Mouse (Mus musculus) MEL (cell line): ENCODE measurements around the gene Nr3c2. TPM values are rescaled to one million over a fixed set of nuclear protein-coding genes. Genes with fewer than 3 reads are reported as not detected.

Experiments
- DNase-seq: peaks from one replicate; pipeline ENCODE4 v3.0.0; 2011; ENCODE audit warnings: low read depth, low spot score
- H3K27ac ChIP-seq: 2 replicates; pipeline ENCODE4 v1.5.1; 2012; ENCODE audit warnings: low read depth, mild to moderate bottlenecking, control low read depth, low read length, moderate library complexity; ENCODE audit not compliant: control insufficient read depth
- H3K27me3 ChIP-seq, 2 experiments: fragments of 150-350 bp in 1 of 2; sonication (generic) in 1 of 2; 2 replicates each; pipeline ENCODE4 v1.6.1; 2012; ENCODE audit warnings: low read length in 2 of 2, mild to moderate bottlenecking in 2 of 2, improper control_type of control experiment in 1 of 2, moderate library complexity in 1 of 2; ENCODE audit not compliant: insufficient read depth in 2 of 2, control insufficient read depth in 1 of 2
- H3K36me3 ChIP-seq, 2 experiments: 2 replicates each; pipeline ENCODE4 v1.6.1; 2012 to 2014; ENCODE audit warnings: low read length in 2 of 2, improper control_type of control experiment in 1 of 2, inconsistent platforms in 1 of 2, mild to moderate bottlenecking in 1 of 2; ENCODE audit not compliant: insufficient read depth in 2 of 2, control insufficient read depth in 1 of 2
- H3K4me1 ChIP-seq, 2 experiments: fragments of 150-350 bp in 1 of 2; sonication (generic) in 1 of 2; 2 replicates each; pipeline ENCODE4 v1.6.1; 2012; ENCODE audit warnings: low read length in 2 of 2, improper control_type of control experiment in 1 of 2, mild to moderate bottlenecking in 1 of 2; ENCODE audit not compliant: insufficient read depth in 2 of 2, control insufficient read depth in 1 of 2
- H3K4me3 ChIP-seq, 2 experiments: fragments of 150-350 bp in 1 of 2; sonication (generic) in 1 of 2; 2 replicates each; pipeline ENCODE4 v1.5.1; 2012; ENCODE audit warnings: low read depth in 2 of 2, low read length in 2 of 2, mild to moderate bottlenecking in 2 of 2, moderate library complexity in 2 of 2, control low read depth in 1 of 2, improper control_type of control experiment in 1 of 2; ENCODE audit not compliant: control insufficient read depth in 1 of 2, insufficient read depth in 1 of 2
- H3K79me2 ChIP-seq: 2 replicates; pipeline ENCODE4 v1.6.1; 2012; ENCODE audit warnings: mild to moderate bottlenecking, low read length, moderate library complexity; ENCODE audit not compliant: control insufficient read depth, poor library complexity, insufficient read depth
- H3K9ac ChIP-seq: 2 replicates; pipeline ENCODE4 v1.6.1; 2012; ENCODE audit warnings: low read depth, mild to moderate bottlenecking, control low read depth, low read length, moderate library complexity; ENCODE audit not compliant: control insufficient read depth, poor library complexity, severe bottlenecking
- H3K9me3 ChIP-seq: fragments of 150-350 bp; sonication (generic); replicated peaks from 2 replicates; pipeline ENCODE4 v1.6.1; 2012; ENCODE audit warnings: mild to moderate bottlenecking, low read length, improper control_type of control experiment, moderate library complexity; ENCODE audit not compliant: insufficient read depth
- BHLHE40 ChIP-seq: IDR thresholded peaks from 2 replicates; pipeline ENCODE4 v1.6.1; 2012; ENCODE audit warnings: low read depth, mild to moderate bottlenecking, inconsistent platforms, low read length, improper control_type of control experiment, borderline replicate concordance
- CHD1 ChIP-seq: IDR thresholded peaks from 2 replicates; pipeline ENCODE4 v1.6.1; 2012; ENCODE audit warnings: low read depth, mild to moderate bottlenecking, inconsistent platforms, low read length, improper control_type of control experiment
- CHD2 ChIP-seq: IDR thresholded peaks from 2 replicates; pipeline ENCODE4 v1.6.1; 2011; ENCODE audit warnings: low read length, improper control_type of control experiment
- CTCF ChIP-seq, 3 experiments: IDR thresholded peaks in 2 of 3; conservative IDR thresholded peaks in 1 of 3; 2 replicates each; pipeline ENCODE4 v1.5.1; 2011 to 2012; ENCODE audit warnings: low read length in 3 of 3, low read depth in 2 of 3, mild to moderate bottlenecking in 2 of 3, improper control_type of control experiment in 1 of 3, inconsistent platforms in 1 of 3, mixed read lengths in 1 of 3, moderate library complexity in 1 of 3; ENCODE audit not compliant: control insufficient read depth in 1 of 3, insufficient read depth in 1 of 3, poor library complexity in 1 of 3, severe bottlenecking in 1 of 3
- E2F4 ChIP-seq: IDR thresholded peaks from 2 replicates; pipeline ENCODE4 v1.6.1; 2011; ENCODE audit warnings: low read depth, low read length, improper control_type of control experiment, borderline replicate concordance
- EP300 ChIP-seq, 2 experiments: IDR thresholded peaks; 2 replicates each; pipeline ENCODE4 v1.6.1; 2011; ENCODE audit warnings: improper control_type of control experiment in 2 of 2, low read length in 2 of 2, low read depth in 1 of 2, mild to moderate bottlenecking in 1 of 2
- ETS1 ChIP-seq: IDR thresholded peaks from 2 replicates; pipeline ENCODE4 v1.6.1; 2012; ENCODE audit warnings: low read depth, mild to moderate bottlenecking, inconsistent platforms, low read length, improper control_type of control experiment, moderate library complexity
- HCFC1 ChIP-seq: IDR thresholded peaks from 2 replicates; pipeline ENCODE4 v1.6.1; 2012; ENCODE audit warnings: low read depth, mild to moderate bottlenecking, inconsistent platforms, low read length, improper control_type of control experiment, moderate library complexity
- JUND ChIP-seq: IDR thresholded peaks from 2 replicates; pipeline ENCODE4 v1.6.1; 2011; ENCODE audit warnings: low read depth, mild to moderate bottlenecking, improper control_type of control experiment, low read length
- KAT2A ChIP-seq: conservative IDR thresholded peaks from 2 replicates; pipeline ENCODE4 v1.6.1; 2012; ENCODE audit warnings: low read depth, low read length, improper control_type of control experiment, inconsistent platforms
- MAX ChIP-seq: IDR thresholded peaks from 2 replicates; pipeline ENCODE4 v1.6.1; 2011; ENCODE audit warnings: low read length, improper control_type of control experiment
- MAZ ChIP-seq: IDR thresholded peaks from 2 replicates; pipeline ENCODE4 v1.6.1; 2012; ENCODE audit warnings: low read depth, mild to moderate bottlenecking, inconsistent platforms, low read length, improper control_type of control experiment
- MEF2A ChIP-seq: IDR thresholded peaks from 2 replicates; pipeline ENCODE4 v1.6.1; 2014; ENCODE audit warnings: low read depth, mild to moderate bottlenecking, inconsistent platforms, low read length, improper control_type of control experiment; ENCODE audit not compliant: poor library complexity, insufficient replicate concordance, severe bottlenecking; ENCODE audit errors: extremely low read depth
- MXI1 ChIP-seq: IDR thresholded peaks from 2 replicates; pipeline ENCODE4 v1.6.1; 2011; ENCODE audit warnings: mild to moderate bottlenecking, low read depth, low read length, improper control_type of control experiment
- MYB ChIP-seq: IDR thresholded peaks from 2 replicates; pipeline ENCODE4 v1.6.1; 2011; ENCODE audit warnings: mild to moderate bottlenecking, low read depth, low read length, improper control_type of control experiment
- NELFE ChIP-seq: IDR thresholded peaks from 2 replicates; pipeline ENCODE4 v1.6.1; 2011; ENCODE audit warnings: low read depth, low read length, improper control_type of control experiment
- POLR2A ChIP-seq, 2 experiments: IDR thresholded peaks; 2 replicates each; pipeline ENCODE4 v1.6.1; 2011 to 2012; ENCODE audit warnings: low read length in 2 of 2, mild to moderate bottlenecking in 2 of 2, control low read depth in 1 of 2, improper control_type of control experiment in 1 of 2, low read depth in 1 of 2, moderate library complexity in 1 of 2; ENCODE audit not compliant: control insufficient read depth in 1 of 2, insufficient read depth in 1 of 2, poor library complexity in 1 of 2
- POLR2AphosphoS5 ChIP-seq: IDR thresholded peaks from 2 replicates; pipeline ENCODE4 v1.6.1; 2012; ENCODE audit warnings: low read depth, borderline replicate concordance, mild to moderate bottlenecking, inconsistent platforms, low read length, moderate library complexity, mixed read lengths
- RCOR1 ChIP-seq: IDR thresholded peaks from 2 replicates; pipeline ENCODE4 v1.6.1; 2012; ENCODE audit warnings: low read depth, mild to moderate bottlenecking, inconsistent platforms, low read length, improper control_type of control experiment
- SMC3 ChIP-seq: IDR thresholded peaks from 2 replicates; pipeline ENCODE4 v1.6.1; 2011; ENCODE audit warnings: low read depth, low read length, improper control_type of control experiment
- TAL1 ChIP-seq: IDR thresholded peaks from 2 replicates; pipeline ENCODE4 v1.6.1; 2012; ENCODE audit warnings: mild to moderate bottlenecking, inconsistent platforms, low read length, moderate library complexity, mixed read lengths
- TBP ChIP-seq: IDR thresholded peaks from 2 replicates; pipeline ENCODE4 v1.8.0; 2011; ENCODE audit warnings: low read depth, low read length, improper control_type of control experiment
- TCF12 ChIP-seq: IDR thresholded peaks from 2 replicates; pipeline ENCODE4 v1.6.1; 2014; ENCODE audit warnings: low read depth, mild to moderate bottlenecking, inconsistent platforms, low read length, improper control_type of control experiment, moderate library complexity
- UBTF ChIP-seq: IDR thresholded peaks from 2 replicates; pipeline ENCODE4 v1.6.1; 2012; ENCODE audit warnings: low read depth, mild to moderate bottlenecking, inconsistent platforms, low read length, improper control_type of control experiment, moderate library complexity, borderline replicate concordance; ENCODE audit not compliant: insufficient read depth
- USF1 ChIP-seq: IDR thresholded peaks from 2 replicates; pipeline ENCODE4 v1.6.1; 2014; ENCODE audit warnings: low read depth, mild to moderate bottlenecking, inconsistent platforms, low read length, improper control_type of control experiment, moderate library complexity
- USF2 ChIP-seq, 2 experiments: IDR thresholded peaks; 2 replicates each; pipeline ENCODE4 v1.6.1; 2011 to 2012; ENCODE audit warnings: improper control_type of control experiment in 2 of 2, low read length in 2 of 2, borderline replicate concordance in 1 of 2, inconsistent platforms in 1 of 2, low read depth in 1 of 2, mild to moderate bottlenecking in 1 of 2; ENCODE audit not compliant: insufficient read depth in 1 of 2
- ZNF384 ChIP-seq: IDR thresholded peaks from 2 replicates; pipeline ENCODE4 v1.6.1; 2012; ENCODE audit warnings: low read depth, mild to moderate bottlenecking, inconsistent platforms, low read length, improper control_type of control experiment
- polyA plus RNA-seq, 2 experiments: library from polyadenylated mRNA; stranded (reverse) in 1 of 2; unstranded in 1 of 2; fragments of >175 nt in 1 of 2; fragments of >200 nt in 1 of 2; gene quantifications; 2 replicates each; pipeline versions ENCODE4 v1.2.1 to v1.2.4; 2012; ENCODE audit warnings: low replicate concordance in 2 of 2, low read depth in 1 of 2; ENCODE audit not compliant: insufficient read length in 2 of 2, insufficient read depth in 1 of 2, missing spikeins in 1 of 2
- total RNA-seq: library from RNA; depleted of rRNA; stranded (reverse); fragments of 300-350 nt; gene quantifications from 2 replicates; pipeline ENCODE4 v1.2.3, GENCODE M21; 2012

Nr3c2 gene
- total and polyA plus RNA-seq, 3 experiments: 1.0 to 1.5 TPM; not detected in 1

DNA sequence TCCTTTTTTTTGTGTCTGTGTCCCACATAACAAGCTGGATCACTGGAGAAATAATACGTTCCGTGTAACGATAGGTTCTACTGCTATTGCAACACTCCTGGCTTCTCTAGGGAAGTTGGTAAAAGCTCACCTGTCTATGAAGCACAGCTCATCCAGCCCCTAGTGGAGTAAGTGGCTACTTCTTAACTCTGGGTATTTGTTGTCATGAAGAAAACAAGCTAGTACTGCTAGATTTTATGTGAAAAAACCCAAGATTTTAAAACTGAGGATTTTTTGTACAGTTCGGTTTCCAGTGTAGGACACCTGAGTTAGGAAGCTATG lies 271.2 kb downstream of the Nr3c2 start:
- TF ChIP-seq TAL1: no peak
- no peak for TF ChIP-seq USF1
- TF ChIP-seq ZNF384: no peak
- TF ChIP-seq MAX: no peak
- TF ChIP-seq POLR2A (IDR thresholded peaks at IDR 0.05; ENCODE audit: control insufficient read depth in 1 of 2, insufficient read depth in 1 of 2, low read depth in 1 of 2, low read length in 2 of 2, poor library complexity in 1 of 2): no peak
- TF ChIP-seq POLR2AphosphoS5: no peak
- no peak for TF ChIP-seq HCFC1
- TF ChIP-seq JUND: no peak
- no peak for TF ChIP-seq UBTF
- no peak for TF ChIP-seq NELFE
- no peak for TF ChIP-seq USF2 (IDR thresholded peaks at IDR 0.05; ENCODE audit: borderline replicate concordance in 1 of 2, insufficient read depth in 1 of 2, low read depth in 1 of 2, low read length in 2 of 2)
- TF ChIP-seq SMC3: no peak
- no peak for TF ChIP-seq MAZ
- TF ChIP-seq BHLHE40: no peak
- TF ChIP-seq CHD2: no peak
- no peak for TF ChIP-seq MXI1
- no peak for TF ChIP-seq TBP
- TF ChIP-seq CHD1: no peak
- no peak for DNase-seq
- Histone ChIP-seq H3K27me3 (no peaks in the 10 kb centered on the region), H3K4me1 (0 out of 4 replicates have a peak, but pooled peaks cover 0 to 3% of the 10 kb centered on the region in 2 experiments), H3K4me3 (no peak overlapping the region), H3K79me2 (no peaks in the 10 kb centered on the region), H3K36me3 (no peaks in the 10 kb centered on the region), H3K9ac (no peak overlapping the region), H3K9me3 (no peaks in the 10 kb centered on the region), H3K27ac (no peak overlapping the region)

DNA sequence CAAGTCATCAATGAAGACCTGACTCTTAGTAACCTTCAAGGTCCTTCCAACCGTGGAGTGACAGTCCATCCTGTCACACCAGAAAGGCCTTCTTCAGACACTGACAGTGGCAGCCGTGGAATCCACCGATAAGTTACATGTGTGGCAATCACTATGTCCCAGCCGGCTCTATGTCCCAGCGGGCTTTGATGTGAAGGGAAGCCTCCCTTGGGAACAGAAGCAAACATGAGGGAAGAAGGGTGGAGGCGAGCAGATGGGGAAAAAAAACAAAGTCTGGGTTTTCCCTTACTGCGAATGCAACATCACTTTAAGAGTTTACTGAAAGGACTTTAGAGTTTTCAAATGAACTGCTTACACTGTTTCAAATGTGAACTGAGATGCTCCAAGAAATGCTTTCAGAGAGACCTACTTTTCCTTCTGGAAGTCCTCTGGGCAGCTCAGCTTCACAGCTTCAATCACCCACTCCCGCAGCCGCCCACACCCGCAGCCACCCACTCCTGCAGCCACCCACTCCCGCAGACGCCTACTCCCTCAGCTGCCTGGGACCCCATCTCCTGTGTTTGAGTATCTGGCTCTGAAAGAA lies 273.9 kb downstream of the Nr3c2 start:
- Histone ChIP-seq H3K4me1 (0 out of 4 replicates have a peak, but pooled peaks cover 0 to 3% of the 10 kb centered on the region in 2 experiments), H3K9me3 (no peaks in the 10 kb centered on the region), H3K36me3 (no peaks in the 10 kb centered on the region), H3K9ac (no peak overlapping the region), H3K27ac (no peak overlapping the region)
- no peak for DNase-seq
- TF ChIP-seq RCOR1 (no peak), KAT2A (no peak), USF2 (IDR thresholded peaks at IDR 0.05; ENCODE audit: borderline replicate concordance in 1 of 2, insufficient read depth in 1 of 2, low read depth in 1 of 2, low read length in 2 of 2) (no peak), MEF2A (no peak), MYB (no peak), E2F4 (no peak), BHLHE40 (no peak), TCF12 (no peak), ZNF384 (no peak), ETS1 (no peak), CTCF (IDR thresholded peaks at IDR 0.05 in 2 of 3, conservative IDR thresholded peaks at IDR 0.05 in 1 of 3; ENCODE audit: control insufficient read depth in 1 of 3, insufficient read depth in 1 of 3, low read depth in 2 of 3, low read length in 3 of 3, poor library complexity in 1 of 3, severe bottlenecking in 1 of 3) (no peak), CHD2 (no peak), EP300 (IDR thresholded peaks at IDR 0.05; ENCODE audit: low read depth in 1 of 2, low read length in 2 of 2) (no peak)
- TF ChIP-seq, all 39 proteins: peak for 0
- Histone ChIP-seq H3K79me2 (no peaks in the 10 kb centered on the region), H3K27me3 (no peaks in the 10 kb centered on the region), H3K4me3 (no peak overlapping the region)
